Mouse (Mus musculus) layer of hippocampus, adult 9-11 months (tissue): ENCODE results near the gene Ddr2.
A peak's percentile ranks its signal among the peaks of the same experiment; 100 is the strongest.
"Not testable (repeated sequence)": the region's sequence is repeated elsewhere in the genome, so short reads cannot be mapped to it uniquely, and the experiment has no call there.

ENCODE experiments used
- DNase-seq: peaks from one replicate; pipeline ENCODE4 v3.0.0; 2022

Gene Ddr2

GRCm38 (mm10) chr1:170110516-170111332 lies at the start of gene Ddr2:
Gene Ddr2 (minus strand): TSS chr1:170110762.
- DNase-seq: no peak

GRCm38 (mm10) chr1:170159707-170160106 lies 49.1 kb upstream of the Ddr2 start:
- DNase-seq: no peak

- no peak for DNase-seq
These were observed 45.2 kb upstream of the Ddr2 start for GRCm38 (mm10) chr1:170155761-170156160.

GRCm38 (mm10) chr1:170155298-170155697 lies 44.7 kb upstream of the Ddr2 start:
- DNase-seq: no peak

GRCm38 (mm10) chr1:170153986-170154385 lies 43.4 kb upstream of the Ddr2 start:
- DNase-seq: no peak

- DNase-seq: no peak
These were observed 42.0 kb upstream of the Ddr2 start for GRCm38 (mm10) chr1:170152552-170152951.

- no peak for DNase-seq
These were observed 40.3 kb upstream of the Ddr2 start for GRCm38 (mm10) chr1:170150870-170151269.

- peak; percentile 38 for DNase-seq
These were observed 39.2 kb upstream of the Ddr2 start for GRCm38 (mm10) chr1:170149756-170150155.

- no peak for DNase-seq
These were observed 38.0 kb upstream of the Ddr2 start for GRCm38 (mm10) chr1:170148536-170148935.

GRCm38 (mm10) chr1:170147651-170148448 lies 37.3 kb upstream of the Ddr2 start:
- peak; percentile 29 for DNase-seq

- DNase-seq: no peak
These were observed 35.0 kb upstream of the Ddr2 start for GRCm38 (mm10) chr1:170145606-170146005.

- DNase-seq: no peak
These were observed 31.8 kb upstream of the Ddr2 start for GRCm38 (mm10) chr1:170142256-170142871.

GRCm38 (mm10) chr1:170141626-170142025 lies 31.1 kb upstream of the Ddr2 start:
- no peak for DNase-seq

GRCm38 (mm10) chr1:170136351-170137009 lies 25.9 kb upstream of the Ddr2 start:
- peak; percentile 69 for DNase-seq

GRCm38 (mm10) chr1:170134264-170134663 lies 23.7 kb upstream of the Ddr2 start:
- no peak for DNase-seq

GRCm38 (mm10) chr1:170130962-170131361 lies 20.4 kb upstream of the Ddr2 start:
- no peak for DNase-seq

GRCm38 (mm10) chr1:170124644-170125043 lies 14.1 kb upstream of the Ddr2 start:
- DNase-seq: no peak

- DNase-seq: no peak
These were observed 3.1 kb upstream of the Ddr2 start for GRCm38 (mm10) chr1:170113616-170114015.

- no peak for DNase-seq
These were observed 1.7 kb upstream of the Ddr2 start for GRCm38 (mm10) chr1:170112261-170112660.

- no peak for DNase-seq
These were observed 1.2 kb upstream of the Ddr2 start for GRCm38 (mm10) chr1:170111651-170112226.

GRCm38 (mm10) chr1:170109776-170110515 lies 616 bp downstream of the Ddr2 start:
- no peak for DNase-seq

GRCm38 (mm10) chr1:170102814-170103213 lies 7.7 kb downstream of the Ddr2 start:
- DNase-seq: not testable (repeated sequence)
